Comparison of ENCODE assay signal across 29 mouse cellular contexts in genomic region chr10:13534751-13535150, GRCm38 (mm10). TPM values are rescaled to one million over a fixed set of nuclear protein-coding genes. Genes with fewer than 3 reads are reported as not detected.
DNase-seq lines count a peak whose midpoint lies in the region; ATAC-seq and TF ChIP-seq lines count a peak whose summit lies in the region.
"Had no signal": no experiment of that assay in that cellular context is flagged by ENCODE, and none has a peak within 500 bp of the region (broad histone marks: within the 10 kb centered on the region; RNA-seq: fewer than 3 reads in every experiment).

No protein-coding gene starts in this region.

- no peak overlapping the region for H3K4me3 ChIP-seq in heart, adult 2 months
- H3K4me3 ChIP-seq in heart, embryonic 13.5 days: no peak overlapping the region
- H3K4me3 ChIP-seq in hindbrain, embryonic 10.5 days: no peak overlapping the region
- no peak overlapping the region for H3K4me3 ChIP-seq in forebrain, embryonic 13.5 days
- H3K4me3 ChIP-seq: hindbrain, embryonic 15.5 days; limb, embryonic 10.5 days; limb, embryonic 15.5 days; liver, embryonic 13.5 days had no signal

- H3K9ac ChIP-seq in heart, adult 2 months (ENCODE audit: low read depth, low read length): no peak overlapping the region
- H3K9ac ChIP-seq in heart, embryonic 13.5 days: no peak overlapping the region
- no peak overlapping the region for H3K9ac ChIP-seq in forebrain, embryonic 13.5 days
- H3K9ac ChIP-seq: hindbrain, embryonic 15.5 days; limb, embryonic 15.5 days; liver, embryonic 13.5 days had no signal

- DNase-seq in cerebellum, postnatal 14 days: peak; percentile 14 to 28
- no peak for DNase-seq in cerebellum, postnatal 4 days (ENCODE audit: low spot score in 2 of 2)
- DNase-seq in heart, adult 2 months: peak; percentile 29 to 55
- DNase-seq in heart, postnatal 10 days: peak; percentile 66 to 68
- no peak for DNase-seq in ovary, postnatal 10 days (ENCODE audit: low spot score)
- no peak for DNase-seq in hindbrain, embryonic 10.5 days (ENCODE audit: low spot score)
- DNase-seq: adrenal gland, postnatal 14 days; cerebellum, adult 11-12 months; gastrocnemius, postnatal 14 days; kidney, adult 11 months; kidney, postnatal 4 days; liver, embryonic 13.5 days; lung, adult 18-20 months; lung, postnatal 10 days; midbrain, embryonic 14.5 days; retina, postnatal 1 day; right cerebral cortex, postnatal 25 days; spleen, adult 18-20 months; thymus, adult 18-20 months; thymus, postnatal 25 days had no signal

- TF ChIP-seq EP300 in heart, adult 2 months (IDR thresholded peaks at IDR 0.05; ENCODE audit: insufficient read depth, low read depth, low read length): 0 out of 2 replicates have a peak, but pooled peaks have one; percentile 37

- WGBS in heart, adult 2 months: 24% methylated on average over 3 of the region's 3 CpGs
- 13% methylated on average over 3 of the region's 3 CpGs for WGBS in heart, embryonic 13.5 days
- WGBS in hindbrain, embryonic 10.5 days: 91% methylated on average over 3 of the region's 3 CpGs
- 90% methylated on average over 3 of the region's 3 CpGs for WGBS in forebrain, embryonic 13.5 days

- H3K4me1 ChIP-seq in heart, adult 2 months (ENCODE audit: control insufficient read depth, insufficient read depth, low read length): no peaks in the 10 kb centered on the region; the same call in 1 of the 2 replicates
- peaks cover 15% of the 10 kb centered on the region for H3K4me1 ChIP-seq in heart, embryonic 13.5 days
- no peaks in the 10 kb centered on the region for H3K4me1 ChIP-seq in hindbrain, embryonic 10.5 days (replicated peaks)
- no peaks in the 10 kb centered on the region for H3K4me1 ChIP-seq in forebrain, embryonic 13.5 days
- H3K4me1 ChIP-seq: hindbrain, embryonic 15.5 days; limb, embryonic 10.5 days; limb, embryonic 15.5 days; liver, embryonic 13.5 days had no signal

- intact Hi-C loops in heart, adult 2 months (cut with DNase I): no loop called here
- intact Hi-C loops in heart, postnatal 10 days (cut with DNase I): no loop called here

- H3K27ac ChIP-seq in heart, adult 2 months: no peak overlapping the region
- H3K27ac ChIP-seq in heart, embryonic 13.5 days (replicated peaks): peak overlapping the region; percentile 66
- no peak overlapping the region for H3K27ac ChIP-seq in hindbrain, embryonic 10.5 days
- H3K27ac ChIP-seq in forebrain, embryonic 13.5 days: no peak overlapping the region
- H3K27ac ChIP-seq: hindbrain, embryonic 15.5 days; limb, embryonic 10.5 days; limb, embryonic 15.5 days; liver, embryonic 13.5 days; stomach, postnatal 0 days had no signal

- H3K36me3 ChIP-seq in heart, adult 2 months (ENCODE audit: control insufficient read depth, insufficient read depth, low read length): peaks cover 9% of the 10 kb centered on the region
- peaks cover 49% of the 10 kb centered on the region for H3K36me3 ChIP-seq in heart, embryonic 13.5 days
- peaks cover 58% of the 10 kb centered on the region for H3K36me3 ChIP-seq in hindbrain, embryonic 10.5 days
- peaks cover 44% of the 10 kb centered on the region for H3K36me3 ChIP-seq in forebrain, embryonic 13.5 days (ENCODE audit: poor library complexity, severe bottlenecking)

- ATAC-seq in heart, embryonic 13.5 days (ENCODE audit: extremely low read depth, insufficient number of reproducible peaks, low FRiP score, low TSS enrichment): no peak
- no peak for ATAC-seq in forebrain, embryonic 13.5 days
- ATAC-seq: forebrain, embryonic 14.5 days; inflammation-experienced regulatory T-cells, adult 6 months had no signal

- TF ChIP-seq POLR2A in heart, adult 2 months (IDR thresholded peaks at IDR 0.05; ENCODE audit: insufficient read depth, low read depth, low read length): no peak

- H3K4me2 ChIP-seq in heart, embryonic 13.5 days: peak overlapping the region; percentile 10; the same call in 1 of the 2 replicates
- H3K4me2 ChIP-seq in forebrain, embryonic 13.5 days: no peak overlapping the region
- H3K4me2 ChIP-seq: hindbrain, embryonic 15.5 days; limb, embryonic 15.5 days; liver, embryonic 13.5 days had no signal

- H3K9me3 ChIP-seq in heart, embryonic 13.5 days: no peaks in the 10 kb centered on the region
- H3K9me3 ChIP-seq in hindbrain, embryonic 10.5 days: no peaks in the 10 kb centered on the region
- no peaks in the 10 kb centered on the region for H3K9me3 ChIP-seq in forebrain, embryonic 13.5 days (replicated peaks)
- H3K9me3 ChIP-seq: G1E; hindbrain, embryonic 15.5 days; limb, embryonic 10.5 days; limb, embryonic 15.5 days; liver, embryonic 13.5 days had no signal

- no peaks in the 10 kb centered on the region for H3K27me3 ChIP-seq in heart, adult 2 months (ENCODE audit: control insufficient read depth, insufficient read depth, low read length)
- no peaks in the 10 kb centered on the region for H3K27me3 ChIP-seq in heart, embryonic 13.5 days (replicated peaks)
- no peaks in the 10 kb centered on the region for H3K27me3 ChIP-seq in hindbrain, embryonic 10.5 days (ENCODE audit: insufficient read depth, poor library complexity, severe bottlenecking)
- H3K27me3 ChIP-seq in forebrain, embryonic 13.5 days: no peaks in the 10 kb centered on the region
- H3K27me3 ChIP-seq: hindbrain, embryonic 15.5 days; limb, embryonic 15.5 days; liver, embryonic 13.5 days had no signal

- no peaks in the 10 kb centered on the region for H3K79me2 ChIP-seq in heart, adult 2 months (replicated peaks; ENCODE audit: control insufficient read depth, insufficient read depth, low read length)

- TF ChIP-seq CTCF in heart, adult 2 months (IDR thresholded peaks at IDR 0.05): no peak

RNA-seq across cellular contexts. Expression of gene Adat2, which starts 17.9 kb away (rescaled TPM):
- total RNA-seq in heart, adult 2 months (2021): 1 to 10 TPM; 2.1 to 2.8 TPM
- 2.8 and 3.7 TPM in 2 replicates for polyA plus RNA-seq in heart, adult 2 months (2012; rRNA removed)
- polyA plus RNA-seq in heart, embryonic 13.5 days (2015; fragmentation: Nextera tagmentation; extraction: Ambion mirVana): 2.6 and 2.7 TPM in 2 replicates
- total RNA-seq in heart, postnatal 10 days (2021): 1 to 10 TPM; 4.2 to 4.4 TPM
- 4.2 and 5.3 TPM in 2 replicates for polyA plus RNA-seq in hindbrain, embryonic 10.5 days (2016; fragmentation: Nextera tagmentation; extraction: Ambion mirVana)
- 3.0 TPM in 2 replicates for polyA plus RNA-seq in forebrain, embryonic 13.5 days (2015; fragmentation: Nextera tagmentation; extraction: Ambion mirVana)

RNA-seq across cellular contexts. Expression of gene Pex3, which starts 18.2 kb away (rescaled TPM):
- 10 to 100 TPM; 16.6 to 19.0 TPM for total RNA-seq in heart, adult 2 months (2021)
- polyA plus RNA-seq in heart, adult 2 months (2012; rRNA removed): 11.5 and 22.6 TPM in 2 replicates
- polyA plus RNA-seq in heart, embryonic 13.5 days (2015; fragmentation: Nextera tagmentation; extraction: Ambion mirVana): 15.6 and 20.1 TPM in 2 replicates
- total RNA-seq in heart, postnatal 10 days (2021): 10 to 100 TPM; 24.2 to 27.2 TPM
- polyA plus RNA-seq in hindbrain, embryonic 10.5 days (2016; fragmentation: Nextera tagmentation; extraction: Ambion mirVana): 15.6 and 19.6 TPM in 2 replicates
- 22.9 and 23.8 TPM in 2 replicates for polyA plus RNA-seq in forebrain, embryonic 13.5 days (2015; fragmentation: Nextera tagmentation; extraction: Ambion mirVana)

RNA-seq across cellular contexts. Expression of gene Fuca2, which starts 35.4 kb away (rescaled TPM):
- 100 to 1,000 TPM; 202 to 207 TPM for total RNA-seq in heart, adult 2 months (2021)
- polyA plus RNA-seq in heart, adult 2 months (2012; rRNA removed): 86.2 and 164 TPM in 2 replicates
- 62.3 and 70.5 TPM in 2 replicates for polyA plus RNA-seq in heart, embryonic 13.5 days (2015; fragmentation: Nextera tagmentation; extraction: Ambion mirVana)
- 100 to 1,000 TPM; 308 to 362 TPM for total RNA-seq in heart, postnatal 10 days (2021)
- polyA plus RNA-seq in hindbrain, embryonic 10.5 days (2016; fragmentation: Nextera tagmentation; extraction: Ambion mirVana): 20.4 and 23.4 TPM in 2 replicates
- polyA plus RNA-seq in forebrain, embryonic 13.5 days (2015; fragmentation: Nextera tagmentation; extraction: Ambion mirVana): 16.8 and 18.2 TPM in 2 replicates
- polyA plus RNA-seq: G1E had no signal

Comparison
In these comparisons a context has a peak if more than half of its experiments do, and no peak if none do; other contexts are left out.
1. DNase-seq: peak in cerebellum, postnatal 14 days (2 of 2), heart, adult 2 months (2 of 2) and heart, postnatal 10 days (2 of 2); none in cerebellum, postnatal 4 days (0 of 2), ovary, postnatal 10 days (single experiment) and hindbrain, embryonic 10.5 days (single experiment).